Mouse (Mus musculus): ENCODE results near the gene Ube2c. TPM values are rescaled to one million over a fixed set of nuclear protein-coding genes. Genes with fewer than 3 reads are reported as not detected.

Ube2c gene
- total RNA-seq, 2 experiments from 2014 or later, result 6.9 to 8.3 TPM

DNA sequence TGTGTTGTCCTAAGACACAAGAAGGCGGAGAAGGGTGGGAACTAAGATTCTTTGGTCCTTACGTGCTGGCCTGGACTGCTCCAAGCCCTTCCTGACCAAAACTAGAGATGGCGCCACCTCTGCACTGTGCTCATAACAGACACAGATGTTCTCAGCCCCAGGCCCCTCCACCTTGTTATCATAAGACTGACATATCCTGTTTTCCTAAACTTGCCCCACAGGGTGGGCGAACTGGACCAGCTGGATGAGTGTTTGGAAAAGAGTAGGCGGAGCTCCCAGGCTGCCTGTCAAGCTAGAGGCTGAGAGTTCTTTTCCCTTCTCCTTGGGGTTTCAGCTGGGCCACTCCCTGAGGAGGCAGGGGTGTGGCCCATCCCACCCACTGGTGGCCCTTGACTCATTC lies 48.0 kb downstream of the Ube2c start:
- DNase-seq (ENCODE audit: low spot score in 2 of 2), result no peak

- no peak for DNase-seq (ENCODE audit: low spot score in 2 of 2)
Observed at GRCm38 (mm10) chr2:164821060-164821459, 51.4 kb downstream of the Ube2c start.

DNA sequence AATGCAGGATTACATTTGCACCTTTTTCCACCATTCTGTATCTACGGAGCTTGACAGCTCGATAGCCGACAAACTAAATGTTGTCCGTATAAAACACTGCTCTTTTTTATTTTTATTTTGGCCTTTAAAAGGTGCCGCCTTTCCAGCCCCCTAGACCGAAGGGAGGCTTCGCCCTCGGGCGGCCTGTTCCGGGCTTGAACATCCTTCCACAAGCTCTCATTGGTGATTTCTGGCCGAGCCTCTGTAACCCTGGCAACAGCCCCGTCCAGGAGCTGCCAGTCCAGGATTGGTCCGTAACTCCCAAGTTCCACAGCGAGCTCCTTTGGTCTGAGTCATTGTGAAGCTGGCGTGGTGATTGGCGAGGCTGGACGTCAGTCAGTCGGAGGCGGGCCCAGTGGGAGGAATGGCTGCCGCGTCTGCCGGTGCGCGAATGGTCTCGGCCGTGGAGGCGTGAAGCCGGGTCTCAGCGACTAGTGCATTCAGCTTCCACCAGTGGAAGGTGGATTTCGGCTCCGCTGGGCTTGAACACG lies 53.0 kb downstream of the Ube2c start, which contains the start of gene Zswim1:
Zswim1 (plus strand) TSS at position 51 of the 530 bp plus-strand sequence.
- DNase-seq (ENCODE audit: low spot score in 2 of 2), result peak; percentile 100

- peak in 1 of 2 experiments; percentile 27 for DNase-seq (ENCODE audit: low spot score in 2 of 2)
Observed at GRCm38 (mm10) chr2:164823181-164823585, 53.5 kb downstream of the Ube2c start.

GRCm38 (mm10) chr2:164823969-164824368 lies 54.3 kb downstream of the Ube2c start:
- no peak for DNase-seq (ENCODE audit: low spot score in 2 of 2)

GRCm38 (mm10) chr2:164825521-164825920 lies 55.8 kb downstream of the Ube2c start:
- no peak for DNase-seq (ENCODE audit: low spot score in 2 of 2)

DNA sequence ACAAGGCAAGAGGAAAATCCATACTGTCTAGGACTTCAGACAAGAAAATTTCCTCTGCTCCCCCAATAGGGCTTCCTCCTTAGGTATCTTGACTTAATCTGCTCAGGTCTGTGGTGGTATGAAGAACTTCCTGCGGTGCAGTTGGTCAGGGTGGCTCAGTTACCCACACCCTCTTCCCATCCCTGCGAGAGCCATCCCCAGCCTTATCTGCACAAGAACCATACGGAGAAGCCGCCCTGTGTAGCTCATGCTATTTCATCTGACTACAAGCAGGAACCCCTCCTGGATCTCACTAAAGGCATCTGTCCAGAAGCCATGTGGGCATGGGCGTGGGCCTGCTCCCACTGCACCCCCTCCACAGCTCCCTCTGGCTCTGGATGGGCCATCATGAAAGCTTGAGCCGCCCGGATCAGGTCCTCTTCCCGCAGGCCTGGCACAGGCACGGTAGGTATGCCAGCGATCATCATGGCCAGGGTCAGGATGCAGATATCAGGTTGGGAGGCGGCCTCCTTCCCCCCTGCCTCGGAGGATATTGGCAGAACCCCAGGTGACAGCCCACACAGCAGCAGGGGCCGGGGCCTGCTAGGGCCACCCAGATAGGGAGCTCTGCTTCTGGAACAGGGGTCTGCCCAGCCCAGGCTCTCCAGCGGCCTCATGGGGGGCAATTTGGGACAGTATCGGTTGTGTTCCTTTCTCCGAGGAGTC lies 57.6 kb downstream of the Ube2c start:
- DNase-seq (ENCODE audit: low spot score in 2 of 2), result no peak

Other genes starting within 250 kb of the Ube2c start
- gene Wfdc2, start 207.5 kb upstream of the Ube2c start, total RNA-seq (2021), result under 1 TPM in 1 of 2 experiments, not detected in 1; 0.73 TPM
- not detected for gene Spint3, start 196.4 kb upstream of the Ube2c start, total RNA-seq (2021)
- 1 to 10 TPM in 1 of 2 experiments, under 1 TPM in 1; 0.78 to 2.2 TPM for gene Wfdc6a, start 184.5 kb upstream of the Ube2c start, total RNA-seq (2021)
- gene Eppin, start 176.3 kb upstream of the Ube2c start, total RNA-seq (2021), result not detected
- gene Wfdc6b, start 156.4 kb upstream of the Ube2c start, total RNA-seq (2021), result not detected
- not detected for gene Wfdc8, start 156.3 kb upstream of the Ube2c start, total RNA-seq (2021)
- not detected for gene Wfdc16, start 131.1 kb upstream of the Ube2c start, total RNA-seq (2021)
- gene Wfdc10, start 113.9 kb upstream of the Ube2c start, total RNA-seq (2021), result not detected
- gene Wfdc9, start 113.3 kb upstream of the Ube2c start, total RNA-seq (2021), result not detected
- not detected for gene Wfdc11, start 95.8 kb upstream of the Ube2c start, total RNA-seq (2021)
- gene Wfdc13, start 84.8 kb upstream of the Ube2c start, total RNA-seq (2021), result not detected
- gene Spint4, start 71.4 kb upstream of the Ube2c start, total RNA-seq (2021), result not detected
- gene Spint5, start 54.6 kb upstream of the Ube2c start, total RNA-seq (2021), result not detected
- gene Wfdc3, start 24.0 kb upstream of the Ube2c start, total RNA-seq (2021), result 1 to 10 TPM in 1 of 2 experiments, under 1 TPM in 1; 0.87 to 1.4 TPM
- gene Dnttip1, start 23.9 kb upstream of the Ube2c start, total RNA-seq (2021), result 10 to 100 TPM; 41.9 to 46.0 TPM
- not detected for gene Tnnc2, start 10.1 kb downstream of the Ube2c start, total RNA-seq (2021)
- gene Snx21, start 15.9 kb downstream of the Ube2c start, total RNA-seq (2021), result 10 to 100 TPM; 41.3 to 43.6 TPM
- gene Acot8, start 35.0 kb downstream of the Ube2c start, total RNA-seq (2021), result 10 to 100 TPM; 24.1 to 28.6 TPM
- gene Zswim3, start 35.2 kb downstream of the Ube2c start, total RNA-seq (2021), result 1 to 10 TPM; 8.9 to 9.4 TPM
- gene Zswim1, start 52.8 kb downstream of the Ube2c start, total RNA-seq (2021), result 10 to 100 TPM; 18.5 to 18.7 TPM
- gene Spata25, start 58.6 kb downstream of the Ube2c start, total RNA-seq (2021), result 1 to 10 TPM in 1 of 2 experiments, not detected in 1; 1.6 TPM
- gene Ctsa, start 63.0 kb downstream of the Ube2c start, total RNA-seq (2021), result 10 to 100 TPM; 70.8 to 76.9 TPM
- 1 to 10 TPM; 3.5 to 4.7 TPM for gene Neurl2, start 63.6 kb downstream of the Ube2c start, total RNA-seq (2021)
- gene Pltp, start 87.8 kb downstream of the Ube2c start, total RNA-seq (2021), result 10 to 100 TPM; 72.9 to 79.2 TPM
- gene Pcif1, start 109.4 kb downstream of the Ube2c start, total RNA-seq (2021), result 10 to 100 TPM; 45.0 to 50.9 TPM
- gene Zfp335, start 141.9 kb downstream of the Ube2c start, total RNA-seq (2021), result 10 to 100 TPM; 24.0 to 24.1 TPM
- 1 to 10 TPM; 2.8 TPM for gene Mmp9, start 170.9 kb downstream of the Ube2c start, total RNA-seq (2021)
- gene Slc12a5, start 190.9 kb downstream of the Ube2c start, total RNA-seq (2021), result 100 to 1,000 TPM; 252 to 272 TPM